Mouse (Mus musculus) stomach, postnatal 0 days (tissue): Measurements from ENCODE around the gene Utrn.

ENCODE experiments used
- CTCF ChIP-seq: IDR thresholded peaks from 2 replicates; pipeline ENCODE4 v1.5.1; 2016; ENCODE audit warnings: antibody characterized with exemption, low read depth, mild to moderate bottlenecking, moderate library complexity
- EP300 ChIP-seq: optimal IDR thresholded peaks from 2 replicates; pipeline ENCODE3; 2016; ENCODE audit warnings: antibody characterized with exemption

DNA sequence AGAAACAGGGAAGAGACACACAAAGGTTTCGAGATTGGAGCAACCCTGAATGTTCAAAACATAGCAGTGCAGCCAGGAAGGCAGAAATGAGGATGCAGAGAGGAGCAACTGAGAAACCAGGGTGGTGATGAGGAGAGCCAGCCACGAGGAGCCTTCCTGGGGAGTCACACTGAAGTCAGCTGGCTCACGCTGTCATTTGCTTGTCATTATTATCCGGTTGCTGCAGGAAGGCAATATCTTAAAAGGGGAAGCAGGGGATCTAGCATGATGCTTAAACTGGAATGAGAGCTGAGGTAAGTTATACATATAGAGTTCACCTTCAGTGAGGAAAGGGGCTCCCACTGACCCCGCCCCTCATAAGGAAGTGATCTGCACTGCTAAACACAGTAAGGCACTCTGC lies 368.7 kb downstream of the Utrn start:
- TF ChIP-seq CTCF (no peak), EP300 (no peak)
